Mouse (Mus musculus) heart, adult 2 months (tissue): ENCODE measurements around the gene Tnfaip2. TPM values are rescaled to one million over a fixed set of nuclear protein-coding genes. Genes with fewer than 3 reads are reported as not detected.
A peak's percentile ranks its signal among the peaks of the same experiment; 100 is the strongest.

Source experiments
- DNase-seq, 2 experiments: peaks; one replicate each; pipeline ENCODE4 v3.0.0; 2021
- H3K27ac ChIP-seq: fragments of 200-600 bp; 2 replicates; pipeline ENCODE4 v1.8.1; 2022
- H3K27me3 ChIP-seq: fragments of 200-500 bp; 2 replicates; pipeline ENCODE4 v1.6.1; 2012; ENCODE audit warnings: mild to moderate bottlenecking, low read length, inconsistent platforms, mixed read lengths; ENCODE audit not compliant: control insufficient read depth, insufficient read depth
- H3K36me3 ChIP-seq: fragments of 200-500 bp; 2 replicates; pipeline ENCODE4 v1.6.1; 2012; ENCODE audit warnings: low read length, inconsistent platforms; ENCODE audit not compliant: control insufficient read depth, insufficient read depth
- H3K4me1 ChIP-seq: fragments of 200-500 bp; 2 replicates; pipeline ENCODE4 v1.6.1; 2011; ENCODE audit warnings: low read length; ENCODE audit not compliant: control insufficient read depth, insufficient read depth
- H3K4me3 ChIP-seq: fragments of 200-600 bp; 2 replicates; pipeline ENCODE4 v1.8.1; 2022
- H3K79me2 ChIP-seq: fragments of 200-500 bp; replicated peaks from 2 replicates; pipeline ENCODE4 v1.6.1; 2012; ENCODE audit warnings: mild to moderate bottlenecking, inconsistent platforms, low read length, moderate library complexity, mixed read lengths; ENCODE audit not compliant: control insufficient read depth, insufficient read depth
- H3K9ac ChIP-seq: fragments of 200-500 bp; 2 replicates; pipeline ENCODE4 v1.6.1; 2012; ENCODE audit warnings: low read depth, mild to moderate bottlenecking, control low read depth, inconsistent platforms, low read length, mixed read lengths
- CTCF ChIP-seq: fragments of 200-600 bp; IDR thresholded peaks from 2 replicates; pipeline ENCODE4 v1.8.1; 2022; ENCODE audit warnings: antibody characterized with exemption, mild to moderate bottlenecking, moderate library complexity
- EP300 ChIP-seq: fragments of 200-500 bp; IDR thresholded peaks from 2 replicates; pipeline ENCODE4 v1.6.1; 2011; ENCODE audit warnings: low read depth, low read length, control low read depth; ENCODE audit not compliant: insufficient read depth
- POLR2A ChIP-seq: fragments of 200-500 bp; IDR thresholded peaks from 2 replicates; pipeline ENCODE4 v1.6.1; 2011; ENCODE audit warnings: mild to moderate bottlenecking, low read depth, low read length, control low read depth; ENCODE audit not compliant: insufficient read depth
- WGBS: fragments of 180-500 bp; shearing (Covaris S2); methylation state at CpG from one replicate; pipeline ENCODE4 v1.1.7; 2018; 5-methylcytosine and 5-hydroxymethylcytosine counted together
- intact Hi-C: fragments of 180-260 bp; cut with DNase I; formaldehyde crosslinking; loops from one replicate; pipeline ENCODE4 v1.15.1; 2025
- polyA plus RNA-seq: library from polyadenylated mRNA; depleted of rRNA; stranded (reverse); fragments of >200 nt; gene quantifications from 2 replicates; pipeline ENCODE4 v1.2.3, GENCODE M21; 2012
- total RNA-seq, 2 experiments: library from RNA; stranded (reverse); gene quantifications; 2 replicates each; pipeline ENCODE4 v1.2.3; 2021

Tnfaip2 gene
- total and polyA plus RNA-seq, 3 experiments = 40.2 to 52.1 (median 40.9) TPM

GRCm38 (mm10) chr12:111406622-111407021 lies 35.6 kb upstream of the Tnfaip2 start, which contains the start of gene Lbhd2:
Gene Lbhd2, plus strand, starts transcription at chr12:111406809.
- intact Hi-C loops = no loop called here
- DNase-seq = no peak
- WGBS = 8% methylated on average over 24 of the region's 24 CpGs
- no peak within 1 kb of the TSS for H3K9ac ChIP-seq
- peaks cover under 1% of the 10 kb centered on the region for H3K4me1 ChIP-seq
- no peak within 1 kb of the TSS for H3K27ac ChIP-seq
- no peak within 1 kb of the TSS for H3K4me3 ChIP-seq
- TF ChIP-seq CTCF (no peak), EP300 (no peak), POLR2A (no peak)
- 0 out of 2 replicates have a peak, but pooled peaks cover 3% of the 10 kb centered on the region for H3K27me3 ChIP-seq
- no peaks in the 10 kb centered on the region for H3K79me2 ChIP-seq
- no peaks in the 10 kb centered on the region for H3K36me3 ChIP-seq

- Histone ChIP-seq H3K27ac (no peak overlapping the region), H3K4me3 (no peak overlapping the region), H3K4me1 (0 out of 2 replicates have a peak, but pooled peaks cover 1% of the 10 kb centered on the region), H3K79me2 (no peaks in the 10 kb centered on the region), H3K36me3 (no peaks in the 10 kb centered on the region), H3K9ac (no peak overlapping the region), H3K27me3 (0 out of 2 replicates have a peak, but pooled peaks cover 3% of the 10 kb centered on the region)
- 60% methylated on average over 5 of the region's 5 CpGs for WGBS
- TF ChIP-seq POLR2A (no peak), CTCF (no peak), EP300 (no peak)
- intact Hi-C loops = no loop called here
- no peak for DNase-seq
Measured at GRCm38 (mm10) chr12:111409583-111409982, 32.7 kb upstream of the Tnfaip2 start.

GRCm38 (mm10) chr12:111411631-111412355 lies 30.5 kb upstream of the Tnfaip2 start:
- peak in 1 of 2 experiments; percentile 44 for DNase-seq
- no peak overlapping the region for H3K9ac ChIP-seq
- no peak overlapping the region for H3K27ac ChIP-seq
- no peaks in the 10 kb centered on the region for H3K79me2 ChIP-seq
- TF ChIP-seq POLR2A (no peak), CTCF (no peak), EP300 (no peak)
- 0 out of 2 replicates have a peak, but pooled peaks cover 1% of the 10 kb centered on the region for H3K4me1 ChIP-seq
- 56% methylated on average over 8 of the region's 8 CpGs for WGBS
- no peaks in the 10 kb centered on the region for H3K36me3 ChIP-seq
- H3K4me3 ChIP-seq = no peak overlapping the region
- 0 out of 2 replicates have a peak, but pooled peaks cover 1% of the 10 kb centered on the region for H3K27me3 ChIP-seq
- intact Hi-C loops = loop anchor here (5.0 kb wide), 2 partner anchors 74 to 139 kb away; partner anchors contain the start of gene Amn

- WGBS = 9% methylated on average over 12 of the region's 12 CpGs
- peak in 1 of 2 experiments; percentile 54 for DNase-seq
- intact Hi-C loops = loop anchor here (1.0 to 5.0 kb wide), 3 partner anchors 11 to 140 kb away; partner anchors contain the start of gene Amn
Measured at GRCm38 (mm10) chr12:111412581-111413284, 29.5 kb upstream of the Tnfaip2 start.

DNA sequence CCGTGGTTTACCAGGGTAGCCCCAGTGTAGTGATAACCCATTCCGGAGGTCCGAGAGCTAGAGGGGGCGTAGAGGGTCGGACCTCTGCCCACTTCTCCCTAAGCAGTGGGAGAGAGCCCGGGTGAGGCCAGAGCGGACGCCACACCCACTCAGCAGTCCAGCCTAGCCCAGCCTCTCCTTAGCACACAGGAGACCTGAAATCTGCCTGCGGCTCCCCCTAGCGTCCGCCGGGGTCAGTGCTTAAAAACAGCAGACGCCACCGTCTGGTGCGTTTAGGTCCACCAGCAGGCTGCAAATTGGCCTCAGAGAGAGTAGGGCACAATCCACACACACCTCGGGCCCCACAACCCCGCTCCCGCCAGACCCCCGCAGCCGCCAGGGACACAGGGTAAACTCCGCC lies 29.0 kb upstream of the Tnfaip2 start:
- peak; percentile 90 to 92 for DNase-seq
- Histone ChIP-seq H3K36me3 (no peaks in the 10 kb centered on the region), H3K79me2 (no peaks in the 10 kb centered on the region), H3K4me3 (peak overlapping the region; percentile 56), H3K27ac (peak overlapping the region; percentile 74), H3K4me1 (peaks cover 6% of the 10 kb centered on the region), H3K9ac (peak overlapping the region; percentile 29), H3K27me3 (no peaks in the 10 kb centered on the region)
- WGBS = 1% methylated on average over 21 of the region's 21 CpGs
- TF ChIP-seq POLR2A = no peak
- peak; percentile 72; the same call in 1 of the 2 replicates for TF ChIP-seq EP300
- TF ChIP-seq CTCF = peak; percentile 98; the same call in 1 of the 2 replicates
- intact Hi-C loops = loop anchor here (1.0 to 5.0 kb wide), 3 partner anchors 12 to 141 kb away; partner anchors contain the start of gene Amn

More at GRCm38 (mm10) chr12:111412581-111413284, 29.5 kb upstream of the Tnfaip2 start:
- H3K79me2 ChIP-seq = no peaks in the 10 kb centered on the region
- peaks cover 4% of the 10 kb centered on the region for H3K4me1 ChIP-seq
- peak overlapping the region; percentile 56 for H3K4me3 ChIP-seq
- TF ChIP-seq EP300 (no peak), POLR2A (no peak), CTCF (peak; percentile 44)
- peak overlapping the region; percentile 29 for H3K9ac ChIP-seq
- peak overlapping the region; percentile 74 for H3K27ac ChIP-seq
- no peaks in the 10 kb centered on the region for H3K27me3 ChIP-seq
- no peaks in the 10 kb centered on the region for H3K36me3 ChIP-seq
